Mouse (Mus musculus) midbrain, postnatal 0 days (tissue): ENCODE data around the gene Oaf. TPM values are rescaled to one million over a fixed set of nuclear protein-coding genes. Genes with fewer than 3 reads are reported as not detected.

Source experiments
- ATAC-seq: fragments of 200-750 bp; cut with Nextera tagmentation; 2 replicates; pipeline ENCODE4 v1.8.0; 2017; ENCODE audit warnings: moderate number of reproducible peaks, mild to moderate bottlenecking, moderate TSS enrichment, moderate library complexity; ENCODE audit not compliant: low FRiP score
- DNase-seq: peaks from one replicate; pipeline ENCODE4 v3.0.0-alpha.2; 2015; ENCODE audit warnings: low spot score
- H3K27ac ChIP-seq: fragments of 300-500 bp; sonication (generic); 2 replicates; pipeline ENCODE4 v1.5.1; 2014; ENCODE audit warnings: low read depth, mild to moderate bottlenecking, low read length, mixed read lengths
- H3K27me3 ChIP-seq: fragments of 300-500 bp; sonication (generic); 2 replicates; pipeline ENCODE4 v1.6.1; 2014; ENCODE audit warnings: low read length, control low read depth, mixed read lengths; ENCODE audit not compliant: insufficient read depth
- H3K36me3 ChIP-seq: fragments of 300-500 bp; sonication (generic); 2 replicates; pipeline ENCODE4 v1.6.1; 2014; ENCODE audit warnings: low read length, control low read depth, mixed read lengths; ENCODE audit not compliant: insufficient read depth
- H3K4me1 ChIP-seq: fragments of 300-500 bp; sonication (generic); 2 replicates; pipeline ENCODE4 v1.6.1; 2014; ENCODE audit warnings: mild to moderate bottlenecking, control low read depth, antibody characterized with exemption, low read length, mixed read lengths; ENCODE audit not compliant: insufficient read depth
- H3K4me2 ChIP-seq: fragments of 300-500 bp; sonication (generic); 2 replicates; pipeline ENCODE4 v1.6.1; 2014; ENCODE audit warnings: low read depth, mild to moderate bottlenecking, low read length, mixed read lengths; ENCODE audit not compliant: poor library complexity, severe bottlenecking
- H3K4me3 ChIP-seq: fragments of 300-500 bp; sonication (generic); 2 replicates; pipeline ENCODE4 v1.5.1; 2014; ENCODE audit warnings: low read depth, mild to moderate bottlenecking, low read length, moderate library complexity
- H3K9ac ChIP-seq: fragments of 300-500 bp; sonication (generic); replicated peaks from 2 replicates; pipeline ENCODE4 v1.6.1; 2014; ENCODE audit warnings: mild to moderate bottlenecking, low read length, moderate library complexity, mixed read lengths; ENCODE audit not compliant: poor library complexity, severe bottlenecking
- H3K9me3 ChIP-seq: fragments of 300-500 bp; sonication (generic); 2 replicates; pipeline ENCODE4 v1.6.1; 2016; ENCODE audit warnings: low read length, control low read depth
- CTCF ChIP-seq: IDR thresholded peaks from 2 replicates; pipeline ENCODE4 v1.5.1; 2016; ENCODE audit warnings: antibody characterized with exemption, mild to moderate bottlenecking
- WGBS: fragments of 180-500 bp; shearing (Covaris S2); extraction: QIAGEN DNeasy Blood & Tissue Kit; methylation state at CpG from one replicate; pipeline ENCODE4 v1.1.7; 2014; 5-methylcytosine and 5-hydroxymethylcytosine counted together
- polyA plus RNA-seq: library from polyadenylated mRNA; unstranded; fragments of >200 nt; fragmentation: Nextera tagmentation; extraction: Ambion mirVana; gene quantifications from 2 replicates; pipeline ENCODE4 v1.2.1, GENCODE M21; 2015
- total RNA-seq: library from RNA; depleted of rRNA; stranded (reverse); fragments of >200 nt; gene quantifications from 2 replicates; pipeline ENCODE4 v1.2.3, GENCODE M21; 2014

Gene Oaf
- total and polyA plus RNA-seq, 2 experiments from 2014 or later = 4.5 to 4.7 TPM

- ATAC-seq (no peak), DNase-seq (no peak)
- Histone ChIP-seq H3K36me3 (no peaks in the 10 kb centered on the region), H3K27ac (no peak overlapping the region), H3K4me1 (no peaks in the 10 kb centered on the region), H3K27me3 (no peaks in the 10 kb centered on the region), H3K9ac (no peak overlapping the region), H3K4me3 (no peak overlapping the region), H3K9me3 (no peaks in the 10 kb centered on the region), H3K4me2 (no peak overlapping the region)
- WGBS = 54% methylated on average over 3 of the region's 3 CpGs
- no peak for TF ChIP-seq CTCF
Observed at GRCm38 (mm10) chr9:43252790-43253189, 13.1 kb upstream of the Oaf start.

- Histone ChIP-seq H3K9ac (no peak overlapping the region), H3K27me3 (no peaks in the 10 kb centered on the region), H3K4me2 (no peak overlapping the region), H3K4me3 (no peak overlapping the region), H3K9me3 (no peaks in the 10 kb centered on the region), H3K36me3 (no peaks in the 10 kb centered on the region), H3K4me1 (no peaks in the 10 kb centered on the region), H3K27ac (no peak overlapping the region)
- TF ChIP-seq CTCF = no peak
- 92% methylated on average over 2 of the region's 2 CpGs for WGBS
- ATAC-seq = no peak
- DNase-seq = no peak
Observed at GRCm38 (mm10) chr9:43251786-43252185, 12.1 kb upstream of the Oaf start.

- 52% methylated on average over 10 of the region's 10 CpGs for WGBS
- H3K4me1 ChIP-seq = no peaks in the 10 kb centered on the region
- no peak for ATAC-seq
- no peaks in the 10 kb centered on the region for H3K27me3 ChIP-seq
- TF ChIP-seq CTCF = no peak
- H3K4me2 ChIP-seq = no peak overlapping the region
- DNase-seq = no peak
- H3K4me3 ChIP-seq = no peak overlapping the region
- no peak overlapping the region for H3K27ac ChIP-seq
- H3K36me3 ChIP-seq = no peaks in the 10 kb centered on the region
- no peaks in the 10 kb centered on the region for H3K9me3 ChIP-seq
- H3K9ac ChIP-seq = no peak overlapping the region
Observed at GRCm38 (mm10) chr9:43246738-43247180, 7.0 kb upstream of the Oaf start.

- no peaks in the 10 kb centered on the region for H3K36me3 ChIP-seq
- no peak overlapping the region for H3K4me3 ChIP-seq
- no peak overlapping the region for H3K4me2 ChIP-seq
- no peak for DNase-seq
- no peak overlapping the region for H3K27ac ChIP-seq
- H3K9ac ChIP-seq = no peak overlapping the region
- H3K9me3 ChIP-seq = no peaks in the 10 kb centered on the region
- H3K4me1 ChIP-seq = no peaks in the 10 kb centered on the region
- H3K27me3 ChIP-seq = no peaks in the 10 kb centered on the region
- 88% methylated on average over 7 of the region's 7 CpGs for WGBS
- no peak for ATAC-seq
- no peak for TF ChIP-seq CTCF
Observed at GRCm38 (mm10) chr9:43245801-43246570, 6.3 kb upstream of the Oaf start.

GRCm38 (mm10) chr9:43242432-43242831, 2.7 kb upstream of the Oaf start:
- no peaks in the 10 kb centered on the region for H3K9me3 ChIP-seq
- 84% methylated on average over 5 of the region's 5 CpGs for WGBS
- no peak for TF ChIP-seq CTCF
- H3K27me3 ChIP-seq = peaks cover 19% of the 10 kb centered on the region
- no peaks in the 10 kb centered on the region for H3K36me3 ChIP-seq
- H3K9ac ChIP-seq = no peak overlapping the region
- H3K4me1 ChIP-seq = peaks cover 4% of the 10 kb centered on the region; the same call in 1 of the 2 replicates
- ATAC-seq (no peak), DNase-seq (no peak)
- H3K4me2 ChIP-seq = no peak overlapping the region
- no peak overlapping the region for H3K4me3 ChIP-seq
- no peak overlapping the region for H3K27ac ChIP-seq

- peaks cover 21% of the 10 kb centered on the region for H3K27me3 ChIP-seq
- DNase-seq (no peak), ATAC-seq (no peak)
- H3K4me3 ChIP-seq = no peak overlapping the region
- no peaks in the 10 kb centered on the region for H3K9me3 ChIP-seq
- H3K27ac ChIP-seq = no peak overlapping the region
- H3K4me1 ChIP-seq = peaks cover 4% of the 10 kb centered on the region; the same call in 1 of the 2 replicates
- no peak for TF ChIP-seq CTCF
- no peak overlapping the region for H3K9ac ChIP-seq
- H3K36me3 ChIP-seq = no peaks in the 10 kb centered on the region
- H3K4me2 ChIP-seq = no peak overlapping the region
- WGBS = 91% methylated on average over 8 of the region's 8 CpGs
Observed at GRCm38 (mm10) chr9:43241970-43242369, 2.3 kb upstream of the Oaf start.
